In the genomic region with DNA sequence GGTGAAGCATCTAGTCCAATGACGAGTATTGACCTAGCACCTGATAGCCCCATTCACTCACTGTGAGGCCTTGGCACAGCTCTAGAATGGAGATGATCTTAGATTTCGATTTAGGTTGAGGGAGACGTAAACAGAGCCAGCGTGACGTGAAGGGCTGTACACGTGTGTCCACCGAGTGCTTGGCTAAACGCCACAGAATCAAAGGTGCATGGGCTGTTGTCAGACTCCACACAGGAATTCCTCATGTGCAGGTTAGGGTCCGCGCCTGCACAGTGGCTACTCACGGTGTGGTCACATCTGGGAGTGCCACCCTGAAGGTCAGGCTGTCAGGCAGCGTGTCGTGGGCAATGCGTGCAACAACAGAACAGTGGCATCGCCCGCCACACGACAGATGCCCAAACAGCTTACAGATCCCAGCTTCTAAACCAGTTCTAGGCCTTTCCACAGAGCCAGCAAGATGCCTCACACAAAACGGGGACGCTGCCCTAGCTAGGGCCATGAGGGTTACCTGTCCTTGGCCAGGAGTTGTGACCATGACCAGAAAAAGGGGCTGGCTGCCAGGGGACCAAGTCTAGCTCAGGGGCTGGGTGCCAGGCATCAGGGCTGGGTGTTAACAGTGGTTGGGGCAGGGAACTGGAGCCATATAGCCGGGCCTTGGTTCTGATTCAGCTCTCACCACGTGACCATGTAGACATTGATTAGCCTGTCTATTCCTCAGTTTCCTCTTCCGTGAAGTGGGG, we compare ENCODE assay signal across 19 mouse cellular contexts. TPM values are rescaled to one million over a fixed set of nuclear protein-coding genes. Genes with fewer than 3 reads are reported as not detected.
DNase-seq lines count a peak whose midpoint lies in the region; ATAC-seq and TF ChIP-seq lines count a peak whose summit lies in the region.
"Had no signal": no experiment of that assay in that cellular context is flagged by ENCODE, and none has a peak within 500 bp of the region (broad histone marks: within the 10 kb centered on the region; RNA-seq: fewer than 3 reads in every experiment).

No protein-coding gene starts in this region.

- DNase-seq in heart, embryonic 10.5 days (ENCODE audit: low spot score): no peak
- no peak for DNase-seq in heart, postnatal 25 days (ENCODE audit: low spot score)
- peak; percentile 65 for DNase-seq in kidney, adult 9 months
- no peak for DNase-seq in kidney, postnatal 10 days
- DNase-seq in ES-E14 (ENCODE audit: low read depth, low spot score): no peak
- DNase-seq in kidney, postnatal 36 days: peak; percentile 66 to 79
- no peak for DNase-seq in midbrain, postnatal 0 days (ENCODE audit: low spot score)
- DNase-seq in left cerebral cortex, adult 2 months (ENCODE audit: extremely low spot score in 1 of 2, low spot score in 2 of 2): no peak
- DNase-seq: adrenal gland, adult 2 months; B cell, adult 2 months; cerebellum, adult 2 months; lung, adult 2 months; right cerebral cortex, adult 18-20 months; spleen, adult 18-20 months had no signal

- intact Hi-C loops in heart, postnatal 25 days (cut with DNase I): no loop called here
- intact Hi-C loops in left cerebral cortex, adult 2 months (cut with DNase I): no loop called here

- H3K4me3 ChIP-seq in heart, embryonic 10.5 days: no peak overlapping the region
- no peak overlapping the region for H3K4me3 ChIP-seq in ES-E14 (ENCODE audit: insufficient read depth in 1 of 2, low read depth in 1 of 2, low read length in 2 of 2, poor library complexity in 1 of 2, severe bottlenecking in 1 of 2)
- H3K4me3 ChIP-seq in midbrain, postnatal 0 days (ENCODE audit: low read depth, low read length): no peak overlapping the region
- H3K4me3 ChIP-seq in left cerebral cortex, adult 2 months: no peak overlapping the region
- H3K4me3 ChIP-seq: limb, embryonic 15.5 days; midbrain, embryonic 10.5 days had no signal

- no peaks in the 10 kb centered on the region for H3K36me3 ChIP-seq in heart, embryonic 10.5 days
- H3K36me3 ChIP-seq in ES-E14 (ENCODE audit: control insufficient read depth, insufficient read depth, low read length, poor library complexity, severe bottlenecking): peaks cover 14% of the 10 kb centered on the region; the same call in 1 of the 2 replicates
- H3K36me3 ChIP-seq in midbrain, postnatal 0 days (ENCODE audit: insufficient read depth, low read length): no peaks in the 10 kb centered on the region
- H3K36me3 ChIP-seq: limb, embryonic 15.5 days; midbrain, embryonic 10.5 days had no signal

- peak overlapping the region; percentile 19; the same call in 1 of the 2 replicates for H3K9ac ChIP-seq in ES-E14 (ENCODE audit: insufficient read depth, low read depth, low read length, poor library complexity, severe bottlenecking)
- no peak overlapping the region for H3K9ac ChIP-seq in midbrain, postnatal 0 days (replicated peaks; ENCODE audit: low read length, poor library complexity, severe bottlenecking)
- H3K9ac ChIP-seq: limb, embryonic 15.5 days had no signal

- H3K4me2 ChIP-seq in midbrain, postnatal 0 days (ENCODE audit: low read depth, low read length, poor library complexity, severe bottlenecking): no peak overlapping the region
- H3K4me2 ChIP-seq: limb, embryonic 15.5 days had no signal

- peak overlapping the region; percentile 93; the same call in 1 of the 2 replicates for H3K27ac ChIP-seq in heart, embryonic 10.5 days
- no peak overlapping the region for H3K27ac ChIP-seq in ES-E14 (ENCODE audit: insufficient read depth, low read depth, low read length, poor library complexity, severe bottlenecking)
- no peak overlapping the region for H3K27ac ChIP-seq in midbrain, postnatal 0 days (ENCODE audit: low read depth, low read length)
- H3K27ac ChIP-seq in left cerebral cortex, adult 2 months: no peak overlapping the region
- H3K27ac ChIP-seq: midbrain, embryonic 10.5 days had no signal

- H3K9me3 ChIP-seq in heart, embryonic 10.5 days: no peaks in the 10 kb centered on the region
- H3K9me3 ChIP-seq in ES-E14 (ENCODE audit: control insufficient read depth, insufficient read depth, low read depth, low read length): no peaks in the 10 kb centered on the region
- no peaks in the 10 kb centered on the region for H3K9me3 ChIP-seq in midbrain, postnatal 0 days (ENCODE audit: low read length)
- H3K9me3 ChIP-seq: G1E; limb, embryonic 15.5 days; midbrain, embryonic 10.5 days had no signal

- H3K27me3 ChIP-seq in heart, embryonic 10.5 days (ENCODE audit: insufficient read depth, poor library complexity, severe bottlenecking): no peaks in the 10 kb centered on the region
- no peaks in the 10 kb centered on the region for H3K27me3 ChIP-seq in midbrain, postnatal 0 days (ENCODE audit: insufficient read depth, low read length)
- H3K27me3 ChIP-seq: limb, embryonic 15.5 days had no signal

- no peak for ATAC-seq in midbrain, postnatal 0 days (ENCODE audit: low FRiP score)
- ATAC-seq: inflammation-experienced regulatory T-cells, adult 6 months had no signal

- in situ Hi-C loops in ES-E14 (cut with MboI; ENCODE audit: low sequenced_read_pairs in 2 of 2, unreplicated experiment in 2 of 2): no loop called here

- no peak for TF ChIP-seq CTCF in midbrain, postnatal 0 days (IDR thresholded peaks at IDR 0.05)
- no peak for TF ChIP-seq CTCF in left cerebral cortex, adult 2 months (IDR thresholded peaks at IDR 0.05)

- WGBS in heart, embryonic 10.5 days: 94% methylated on average over 22 of the region's 22 CpGs
- WGBS in midbrain, postnatal 0 days: 90% methylated on average over 22 of the region's 22 CpGs

- H3K4me1 ChIP-seq in heart, embryonic 10.5 days: peaks cover 92% of the 10 kb centered on the region
- H3K4me1 ChIP-seq in ES-E14 (ENCODE audit: control insufficient read depth in 2 of 2, insufficient read depth in 2 of 2, low read length in 2 of 2, poor library complexity in 1 of 2): peaks cover 16 to 70% of the 10 kb centered on the region in 2 experiments
- H3K4me1 ChIP-seq in midbrain, postnatal 0 days (ENCODE audit: insufficient read depth, low read length): no peaks in the 10 kb centered on the region

TF ChIP-seq in ES-E14, 5 proteins besides CTCF, POLR2A, EP300 and RAD21:
- no peak for TF ChIP-seq CHD2 (IDR thresholded peaks at IDR 0.05; ENCODE audit: low read depth, low read length)
- TF ChIP-seq MAFK (IDR thresholded peaks at IDR 0.05; ENCODE audit: insufficient read depth, low read depth, low read length): no peak
- TF ChIP-seq ZC3H11A (IDR thresholded peaks at IDR 0.05; ENCODE audit: borderline replicate concordance, low read depth, low read length): no peak
- TF ChIP-seq ZNF384 (IDR thresholded peaks at IDR 0.05; ENCODE audit: low read depth, low read length): no peak
- no peak for TF ChIP-seq HCFC1 (IDR thresholded peaks at IDR 0.05; ENCODE audit: borderline replicate concordance, insufficient read depth, low read length)

RNA-seq across cellular contexts. Expression of a gene that starts 13.9 kb away (rescaled TPM):
- polyA plus RNA-seq in heart, embryonic 10.5 days (2016; fragmentation: Nextera tagmentation; extraction: Ambion mirVana): 35.0 and 40.8 TPM in 2 replicates
- 10 to 100 TPM; 15.1 to 21.5 TPM for total RNA-seq in heart, postnatal 25 days (2021)
- 96.5 and 145 TPM in 2 replicates for total RNA-seq in ES-E14 (2012; rRNA removed)
- 0.99 and 1.0 TPM in 2 replicates for total RNA-seq in midbrain, postnatal 0 days (2014; rRNA removed)
- 0.51 and 0.81 TPM in 2 replicates for polyA plus RNA-seq in midbrain, postnatal 0 days (2015; fragmentation: Nextera tagmentation; extraction: Ambion mirVana)
- total RNA-seq in left cerebral cortex, adult 2 months (2021): 1 to 10 TPM; 2.3 to 3.6 TPM

RNA-seq across cellular contexts. Expression of a gene that starts 20.4 kb away (rescaled TPM):
- polyA plus RNA-seq in heart, embryonic 10.5 days (2016; fragmentation: Nextera tagmentation; extraction: Ambion mirVana): 0.23 and 0.31 TPM in 2 replicates
- total RNA-seq in heart, postnatal 25 days (2021): under 1 TPM in 1 of 2 experiments, not detected in 1; 0.08 TPM
- 4.6 and 7.7 TPM in 2 replicates for total RNA-seq in ES-E14 (2012; rRNA removed)
- total RNA-seq in midbrain, postnatal 0 days (2014; rRNA removed): not detected in 2 replicates
- 0.09 and 0.29 TPM in 2 replicates for polyA plus RNA-seq in midbrain, postnatal 0 days (2015; fragmentation: Nextera tagmentation; extraction: Ambion mirVana)
- under 1 TPM; 0.36 to 0.79 TPM for total RNA-seq in left cerebral cortex, adult 2 months (2021)
- polyA plus RNA-seq: forebrain, embryonic 11.5 days; inflammation-experienced regulatory T-cells, adult 6 months had no signal

RNA-seq across cellular contexts. Expression of a gene that starts 23.3 kb away (rescaled TPM):
- 39.1 and 41.7 TPM in 2 replicates for polyA plus RNA-seq in heart, embryonic 10.5 days (2016; fragmentation: Nextera tagmentation; extraction: Ambion mirVana)
- total RNA-seq in heart, postnatal 25 days (2021): 1 to 10 TPM; 9.1 to 9.2 TPM
- 63.6 and 64.4 TPM in 2 replicates for total RNA-seq in ES-E14 (2012; rRNA removed)
- 25.0 and 27.7 TPM in 2 replicates for total RNA-seq in midbrain, postnatal 0 days (2014; rRNA removed)
- polyA plus RNA-seq in midbrain, postnatal 0 days (2015; fragmentation: Nextera tagmentation; extraction: Ambion mirVana): 14.8 and 15.5 TPM in 2 replicates
- total RNA-seq in left cerebral cortex, adult 2 months (2021): 10 to 100 TPM; 12.4 to 14.2 TPM

RNA-seq across cellular contexts. Expression of a gene that starts 24.3 kb away (rescaled TPM):
- 18.7 and 21.4 TPM in 2 replicates for polyA plus RNA-seq in heart, embryonic 10.5 days (2016; fragmentation: Nextera tagmentation; extraction: Ambion mirVana)
- 10 to 100 TPM; 41.8 to 52.2 TPM for total RNA-seq in heart, postnatal 25 days (2021)
- total RNA-seq in ES-E14 (2012; rRNA removed): 9.6 and 10.5 TPM in 2 replicates
- total RNA-seq in midbrain, postnatal 0 days (2014; rRNA removed): 18.5 and 27.9 TPM in 2 replicates
- polyA plus RNA-seq in midbrain, postnatal 0 days (2015; fragmentation: Nextera tagmentation; extraction: Ambion mirVana): 7.2 and 8.3 TPM in 2 replicates
- total RNA-seq in left cerebral cortex, adult 2 months (2021): 10 to 100 TPM; 18.1 to 18.8 TPM

Comparison
In these comparisons a context has a peak if more than half of its experiments do, and no peak if none do; other contexts are left out.
1. DNase-seq: peak in kidney, adult 9 months (single experiment) and kidney, postnatal 36 days (2 of 2); none in heart, embryonic 10.5 days (single experiment), heart, postnatal 25 days (single experiment), kidney, postnatal 10 days (single experiment), ES-E14 (single experiment), midbrain, postnatal 0 days (single experiment) and left cerebral cortex, adult 2 months (0 of 2).